Mouse (Mus musculus): ENCODE measurements around the gene Gm10577. TPM values are rescaled to one million over a fixed set of nuclear protein-coding genes. Genes with fewer than 3 reads are reported as not detected.

Gene Gm10577
- polyA plus RNA-seq, 1 experiment: not detected

DNA sequence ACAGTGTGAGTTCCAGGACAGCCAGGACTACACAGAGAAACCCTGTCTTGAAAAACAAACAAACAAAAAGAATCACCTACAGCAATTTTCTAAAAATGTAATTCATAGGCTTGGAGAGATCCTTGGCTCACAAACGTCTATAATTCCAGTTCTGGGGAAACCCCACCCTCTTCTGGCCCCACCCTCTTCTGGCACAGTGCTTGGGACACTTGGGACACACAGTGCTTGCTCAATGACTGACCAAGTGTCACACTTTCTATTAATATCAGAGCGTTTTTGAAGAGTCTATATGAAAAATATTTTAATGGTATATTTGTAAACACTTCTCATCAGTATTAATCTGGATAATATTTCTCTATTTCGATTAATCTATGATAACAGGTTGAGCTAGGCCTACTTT lies 12.6 kb upstream of the Gm10577 start:
- Histone ChIP-seq H3K4me1 (ENCODE audit: control insufficient read depth, insufficient read depth, low read length) (peaks cover 11% of the 10 kb centered on the region; the same call in 1 of the 2 replicates), H3K27ac (ENCODE audit: insufficient read depth, low read length) (no peak overlapping the region), H3K4me3 (ENCODE audit: insufficient read depth, low read length) (no peak overlapping the region)
- no peak for TF ChIP-seq POLR2A (IDR thresholded peaks at IDR 0.05; ENCODE audit: extremely low read depth, insufficient read depth, low read length)
- TF ChIP-seq CTCF (IDR thresholded peaks at IDR 0.05; ENCODE audit: extremely low read depth, insufficient read depth, low read length): no peak

GRCm38 (mm10) chr4:101027852-101028411 lies 7.4 kb upstream of the Gm10577 start:
- TF ChIP-seq POLR2A (IDR thresholded peaks at IDR 0.05; ENCODE audit: extremely low read depth, insufficient read depth, low read length) (no peak), CTCF (IDR thresholded peaks at IDR 0.05; ENCODE audit: extremely low read depth, insufficient read depth, low read length) (no peak)
- H3K27ac ChIP-seq (ENCODE audit: insufficient read depth, low read length): no peak overlapping the region
- no peak overlapping the region for H3K4me3 ChIP-seq (ENCODE audit: insufficient read depth, low read length)
- H3K4me1 ChIP-seq (ENCODE audit: control insufficient read depth, insufficient read depth, low read length): 0 out of 2 replicates have a peak, but pooled peaks cover 1% of the 10 kb centered on the region

- no peak overlapping the region for H3K27ac ChIP-seq (ENCODE audit: insufficient read depth, low read length)
- no peak overlapping the region for H3K4me3 ChIP-seq (ENCODE audit: insufficient read depth, low read length)
- 0 out of 2 replicates have a peak, but pooled peaks cover 1% of the 10 kb centered on the region for H3K4me1 ChIP-seq (ENCODE audit: control insufficient read depth, insufficient read depth, low read length)
- TF ChIP-seq CTCF (IDR thresholded peaks at IDR 0.05; ENCODE audit: extremely low read depth, insufficient read depth, low read length) (no peak), POLR2A (IDR thresholded peaks at IDR 0.05; ENCODE audit: extremely low read depth, insufficient read depth, low read length) (no peak)
Measured at GRCm38 (mm10) chr4:101026995-101027394, 6.5 kb upstream of the Gm10577 start.

GRCm38 (mm10) chr4:101026566-101026965 lies 6.1 kb upstream of the Gm10577 start:
- TF ChIP-seq CTCF (IDR thresholded peaks at IDR 0.05; ENCODE audit: extremely low read depth, insufficient read depth, low read length) (no peak), POLR2A (IDR thresholded peaks at IDR 0.05; ENCODE audit: extremely low read depth, insufficient read depth, low read length) (no peak)
- Histone ChIP-seq H3K27ac (ENCODE audit: insufficient read depth, low read length) (no peak overlapping the region), H3K4me3 (ENCODE audit: insufficient read depth, low read length) (no peak overlapping the region), H3K4me1 (ENCODE audit: control insufficient read depth, insufficient read depth, low read length) (0 out of 2 replicates have a peak, but pooled peaks cover 1% of the 10 kb centered on the region)

DNA sequence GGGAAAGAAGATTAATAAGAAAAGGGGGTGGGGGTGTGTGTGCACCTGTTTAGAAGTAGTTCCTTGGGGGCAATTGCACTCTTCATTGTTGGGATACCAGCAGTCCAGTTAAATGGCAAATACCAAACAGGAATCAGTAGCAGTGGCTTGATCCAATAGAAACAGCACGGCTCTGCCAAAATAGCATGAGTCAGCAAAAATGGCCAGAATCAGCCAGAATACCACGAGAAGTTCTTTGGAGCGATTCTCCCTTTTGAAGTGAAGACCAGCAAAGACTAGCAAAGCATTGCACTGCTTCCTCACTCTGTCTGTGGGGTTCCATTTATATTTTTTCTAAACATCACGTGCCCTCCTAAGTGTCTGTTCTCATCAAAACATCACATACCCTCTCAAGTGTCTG lies 2.7 kb downstream of the Gm10577 start:
- no peak for TF ChIP-seq POLR2A (IDR thresholded peaks at IDR 0.05; ENCODE audit: extremely low read depth, insufficient read depth, low read length)
- TF ChIP-seq CTCF (IDR thresholded peaks at IDR 0.05; ENCODE audit: extremely low read depth, insufficient read depth, low read length): no peak
- H3K4me1 ChIP-seq (ENCODE audit: control insufficient read depth, insufficient read depth, low read length): no peaks in the 10 kb centered on the region
- H3K27ac ChIP-seq (ENCODE audit: insufficient read depth, low read length): no peak overlapping the region
- no peak overlapping the region for H3K4me3 ChIP-seq (ENCODE audit: insufficient read depth, low read length)

DNA sequence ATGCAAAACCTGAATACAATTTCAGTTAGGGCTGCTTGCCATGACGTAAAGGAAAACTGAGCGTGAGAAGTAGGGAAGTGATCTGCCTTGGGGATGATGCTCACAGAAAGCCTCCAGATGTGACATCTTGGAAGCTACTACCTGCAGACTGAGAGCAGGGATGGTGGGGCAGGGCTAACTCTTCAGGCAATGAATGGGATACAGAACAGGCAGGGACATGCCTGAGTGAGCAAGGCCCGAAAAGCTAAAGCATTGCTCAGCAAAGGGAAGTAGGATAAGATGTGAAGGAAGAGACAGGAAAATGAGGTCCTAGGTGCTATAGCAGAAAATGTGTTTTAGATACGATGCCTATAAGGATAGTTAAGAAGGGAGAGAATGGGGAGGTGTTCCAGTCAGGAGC lies 11.4 kb downstream of the Gm10577 start:
- TF ChIP-seq POLR2A (IDR thresholded peaks at IDR 0.05; ENCODE audit: extremely low read depth, insufficient read depth, low read length): no peak
- no peak for TF ChIP-seq CTCF (IDR thresholded peaks at IDR 0.05; ENCODE audit: extremely low read depth, insufficient read depth, low read length)
- Histone ChIP-seq H3K27ac (ENCODE audit: insufficient read depth, low read length) (no peak overlapping the region), H3K4me1 (ENCODE audit: control insufficient read depth, insufficient read depth, low read length) (no peaks in the 10 kb centered on the region), H3K4me3 (ENCODE audit: insufficient read depth, low read length) (no peak overlapping the region)

DNA sequence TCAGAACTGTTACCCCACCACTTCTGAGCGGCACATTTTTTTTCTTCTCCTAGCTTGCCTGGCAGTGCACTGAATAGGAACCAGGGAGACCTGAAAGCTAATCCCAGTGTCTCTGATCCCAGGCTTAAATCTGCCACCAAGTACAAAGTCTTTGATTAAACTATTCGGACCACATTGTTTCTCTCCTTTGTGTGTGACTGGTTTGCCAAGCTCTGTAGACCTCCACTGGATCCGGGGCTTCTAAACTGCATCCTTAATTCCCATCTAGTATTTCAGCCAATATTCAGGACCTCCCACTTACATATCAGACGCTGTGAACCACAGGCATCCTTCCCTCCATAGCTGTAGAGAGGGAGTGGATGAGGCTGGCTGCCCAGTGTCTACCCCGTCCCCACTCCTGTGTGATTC lies 12.1 kb downstream of the Gm10577 start:
- no peak overlapping the region for H3K27ac ChIP-seq (ENCODE audit: insufficient read depth, low read length)
- TF ChIP-seq CTCF (IDR thresholded peaks at IDR 0.05; ENCODE audit: extremely low read depth, insufficient read depth, low read length): no peak
- no peak for TF ChIP-seq POLR2A (IDR thresholded peaks at IDR 0.05; ENCODE audit: extremely low read depth, insufficient read depth, low read length)
- no peaks in the 10 kb centered on the region for H3K4me1 ChIP-seq (ENCODE audit: control insufficient read depth, insufficient read depth, low read length)
- H3K4me3 ChIP-seq (ENCODE audit: insufficient read depth, low read length): no peak overlapping the region

DNA sequence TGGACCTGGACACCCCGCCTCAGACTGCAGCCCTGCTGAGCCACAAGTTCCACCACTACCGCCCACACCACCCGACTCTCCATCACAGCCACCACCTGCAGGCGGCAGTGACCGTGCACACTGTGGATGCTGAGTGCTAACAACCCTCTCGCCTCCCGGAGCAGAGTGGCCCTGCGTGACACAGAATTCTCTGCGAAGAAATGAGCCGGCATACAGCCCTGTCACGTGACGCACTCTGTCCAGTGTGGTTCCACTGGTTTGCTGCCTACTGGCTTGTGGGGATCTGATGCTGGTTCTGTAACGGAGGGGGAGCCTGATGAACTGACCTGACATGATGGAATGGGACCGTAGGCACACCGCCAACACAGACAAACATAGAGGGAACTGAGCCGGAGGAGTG lies 17.5 kb downstream of the Gm10577 start:
- Histone ChIP-seq H3K27ac (ENCODE audit: insufficient read depth, low read length) (no peak overlapping the region), H3K4me1 (ENCODE audit: control insufficient read depth, insufficient read depth, low read length) (no peaks in the 10 kb centered on the region), H3K4me3 (ENCODE audit: insufficient read depth, low read length) (no peak overlapping the region)
- no peak for TF ChIP-seq POLR2A (IDR thresholded peaks at IDR 0.05; ENCODE audit: extremely low read depth, insufficient read depth, low read length)
- no peak for TF ChIP-seq CTCF (IDR thresholded peaks at IDR 0.05; ENCODE audit: extremely low read depth, insufficient read depth, low read length)

- TF ChIP-seq POLR2A (IDR thresholded peaks at IDR 0.05; ENCODE audit: extremely low read depth, insufficient read depth, low read length) (no peak), CTCF (IDR thresholded peaks at IDR 0.05; ENCODE audit: extremely low read depth, insufficient read depth, low read length) (no peak)
- Histone ChIP-seq H3K4me1 (ENCODE audit: control insufficient read depth, insufficient read depth, low read length) (no peaks in the 10 kb centered on the region), H3K27ac (ENCODE audit: insufficient read depth, low read length) (no peak overlapping the region), H3K4me3 (ENCODE audit: insufficient read depth, low read length) (no peak overlapping the region)
Measured at GRCm38 (mm10) chr4:101001073-101001472, 19.4 kb downstream of the Gm10577 start.

DNA sequence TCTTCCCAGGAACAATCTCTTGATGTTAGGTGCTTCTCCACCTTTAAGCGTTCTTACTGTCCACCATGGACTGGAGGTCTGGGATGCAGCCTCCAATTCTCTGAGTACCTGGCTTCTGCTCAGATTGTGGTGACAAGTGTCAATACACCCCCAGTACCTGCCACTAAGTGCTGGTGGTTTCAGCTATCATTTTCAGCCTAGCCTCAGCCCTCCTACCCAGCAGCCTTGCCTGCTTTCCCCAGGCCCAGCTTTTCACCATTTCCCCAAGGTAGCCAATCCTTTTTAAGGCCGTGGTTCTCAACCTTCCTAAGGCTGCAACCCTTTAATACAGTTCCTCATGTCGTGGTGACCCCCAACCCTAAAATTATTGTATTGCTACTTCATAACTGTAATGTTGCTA lies 19.9 kb downstream of the Gm10577 start:
- Histone ChIP-seq H3K4me1 (ENCODE audit: control insufficient read depth, insufficient read depth, low read length) (no peaks in the 10 kb centered on the region), H3K27ac (ENCODE audit: insufficient read depth, low read length) (no peak overlapping the region), H3K4me3 (ENCODE audit: insufficient read depth, low read length) (no peak overlapping the region)
- no peak for TF ChIP-seq CTCF (IDR thresholded peaks at IDR 0.05; ENCODE audit: extremely low read depth, insufficient read depth, low read length)
- no peak for TF ChIP-seq POLR2A (IDR thresholded peaks at IDR 0.05; ENCODE audit: extremely low read depth, insufficient read depth, low read length)

All from cortical plate, adult 2 months (tissue).